Mouse (Mus musculus) spleen, postnatal 10 days (tissue): Measurements from ENCODE around the gene A430078G23Rik.
"Not testable (repeated sequence)": the region's sequence is repeated elsewhere in the genome, so short reads cannot be mapped to it uniquely, and the experiment has no call there.

Experiments used
- DNase-seq, 2 experiments: peaks; one replicate each; pipeline ENCODE4 v3.0.0; 2021 to 2022; ENCODE audit warnings: low spot score in 2 of 2

Gene A430078G23Rik

GRCm38 (mm10) chr8:3353189-3353810 lies at the start of gene A430078G23Rik:
Gene A430078G23Rik, plus strand, starts transcription at chr8:3353415.
- DNase-seq: peak; percentile 38 to 77

- DNase-seq: not testable (repeated sequence)
These were observed 44.9 kb upstream of the A430078G23Rik start for GRCm38 (mm10) chr8:3308205-3308800.

- no peak for DNase-seq
These were observed 43.6 kb upstream of the A430078G23Rik start for GRCm38 (mm10) chr8:3309636-3310035.

- DNase-seq: no peak
These were observed 41.7 kb upstream of the A430078G23Rik start for GRCm38 (mm10) chr8:3311482-3311881.

GRCm38 (mm10) chr8:3313417-3313816 lies 39.8 kb upstream of the A430078G23Rik start:
- not testable (repeated sequence) for DNase-seq

- no peak for DNase-seq
These were observed 39.4 kb upstream of the A430078G23Rik start for GRCm38 (mm10) chr8:3313843-3314242.

- DNase-seq: no peak
These were observed 38.9 kb upstream of the A430078G23Rik start for GRCm38 (mm10) chr8:3314345-3314744.

GRCm38 (mm10) chr8:3316585-3316984 lies 36.6 kb upstream of the A430078G23Rik start:
- DNase-seq: no peak

- DNase-seq: not testable (repeated sequence)
These were observed 33.9 kb upstream of the A430078G23Rik start for GRCm38 (mm10) chr8:3319267-3319666.

- no peak for DNase-seq
These were observed 29.0 kb upstream of the A430078G23Rik start for GRCm38 (mm10) chr8:3324253-3324652.

- DNase-seq: no peak
These were observed 26.2 kb upstream of the A430078G23Rik start for GRCm38 (mm10) chr8:3327056-3327455.

GRCm38 (mm10) chr8:3327538-3328245 lies 25.5 kb upstream of the A430078G23Rik start:
- peak in 1 of 2 experiments; percentile 28 for DNase-seq

GRCm38 (mm10) chr8:3330662-3331061 lies 22.6 kb upstream of the A430078G23Rik start:
- peak in 1 of 2 experiments; percentile 46 for DNase-seq

- DNase-seq: no peak
These were observed 21.5 kb upstream of the A430078G23Rik start for GRCm38 (mm10) chr8:3331692-3332091.

- peak in 1 of 2 experiments; percentile 22 for DNase-seq
These were observed 17.3 kb upstream of the A430078G23Rik start for GRCm38 (mm10) chr8:3335881-3336280.

GRCm38 (mm10) chr8:3336658-3337524 lies 16.3 kb upstream of the A430078G23Rik start:
- DNase-seq: peak; percentile 53 to 69

GRCm38 (mm10) chr8:3337525-3337824 lies 15.7 kb upstream of the A430078G23Rik start:
- DNase-seq: not testable (repeated sequence)

- no peak for DNase-seq
These were observed 15.2 kb upstream of the A430078G23Rik start for GRCm38 (mm10) chr8:3337971-3338370.

GRCm38 (mm10) chr8:3340711-3341110 lies 12.5 kb upstream of the A430078G23Rik start:
- DNase-seq: not testable (repeated sequence)

- no peak for DNase-seq
These were observed 7.9 kb upstream of the A430078G23Rik start for GRCm38 (mm10) chr8:3345337-3345736.

GRCm38 (mm10) chr8:3346691-3347413 lies 6.4 kb upstream of the A430078G23Rik start:
- DNase-seq: no peak
